Mouse (Mus musculus) E14TG2a.4 (cell line): ENCODE measurements around the gene Gli1.

Source experiments
- H3K27me3 ChIP-seq: 2 replicates; pipeline ENCODE4 v1.6.1; 2014; ENCODE audit warnings: low read length, control low read depth; ENCODE audit not compliant: insufficient read depth
- H3K36me3 ChIP-seq: 2 replicates; pipeline ENCODE4 v1.6.1; 2014; ENCODE audit warnings: low read length, control low read depth; ENCODE audit not compliant: insufficient read depth
- H3K4me1 ChIP-seq: replicated peaks from 2 replicates; pipeline ENCODE4 v1.6.1; 2014; ENCODE audit warnings: low read depth, low read length, control low read depth
- H3K4me3 ChIP-seq: replicated peaks from 2 replicates; pipeline ENCODE4 v1.5.1; 2014; ENCODE audit warnings: mild to moderate bottlenecking, low read length
- H3K9me3 ChIP-seq: 2 replicates; pipeline ENCODE4 v1.6.1; 2014; ENCODE audit warnings: low read length, control low read depth
- CTCF ChIP-seq: conservative IDR thresholded peaks from 2 replicates; pipeline ENCODE4 v1.5.1; 2014; ENCODE audit warnings: low read length
- NANOG ChIP-seq: IDR thresholded peaks from 2 replicates; pipeline ENCODE4 v1.6.1; 2014; ENCODE audit warnings: borderline replicate concordance, low read length, mixed read lengths
- POU5F1 ChIP-seq: IDR thresholded peaks from 2 replicates; pipeline ENCODE4 v1.6.1; 2014; ENCODE audit warnings: low read length, borderline replicate concordance

The Gli1 gene

GRCm38 (mm10) chr10:127369834-127370820 lies 28.4 kb upstream of the Gli1 start, which contains the start of gene Inhbc:
TSS of gene Inhbc (minus strand) at chr10:127370431.
- Histone ChIP-seq H3K4me3 (peak within 1 kb of the TSS; percentile 53), H3K27me3 (no peaks in the 10 kb centered on the region), H3K9me3 (peaks cover 6% of the 10 kb centered on the region; the same call in 1 of the 2 replicates), H3K36me3 (no peaks in the 10 kb centered on the region), H3K4me1 (peaks cover 61% of the 10 kb centered on the region)
- TF ChIP-seq POU5F1, result no peak
- no peak for TF ChIP-seq CTCF
- no peak for TF ChIP-seq NANOG

GRCm38 (mm10) chr10:127368273-127368672 lies 26.5 kb upstream of the Gli1 start:
- H3K36me3 ChIP-seq, result no peaks in the 10 kb centered on the region
- H3K9me3 ChIP-seq, result peaks cover 6% of the 10 kb centered on the region; the same call in 1 of the 2 replicates
- peak overlapping the region; percentile 43; the same call in 1 of the 2 replicates for H3K4me3 ChIP-seq
- peaks cover 63% of the 10 kb centered on the region for H3K4me1 ChIP-seq
- no peak for TF ChIP-seq NANOG
- TF ChIP-seq CTCF, result no peak
- TF ChIP-seq POU5F1, result no peak
- H3K27me3 ChIP-seq, result no peaks in the 10 kb centered on the region

GRCm38 (mm10) chr10:127367116-127367515 lies 25.3 kb upstream of the Gli1 start:
- Histone ChIP-seq H3K9me3 (peaks cover 6% of the 10 kb centered on the region; the same call in 1 of the 2 replicates), H3K4me1 (peaks cover 73% of the 10 kb centered on the region), H3K36me3 (no peaks in the 10 kb centered on the region), H3K4me3 (peak overlapping the region; percentile 37; the same call in 1 of the 2 replicates), H3K27me3 (no peaks in the 10 kb centered on the region)
- no peak for TF ChIP-seq CTCF

- TF ChIP-seq CTCF (no peak), POU5F1 (no peak)
- no peak overlapping the region for H3K4me3 ChIP-seq
- no peaks in the 10 kb centered on the region for H3K9me3 ChIP-seq
- H3K27me3 ChIP-seq, result peaks cover 7% of the 10 kb centered on the region; the same call in 1 of the 2 replicates
- H3K36me3 ChIP-seq, result no peaks in the 10 kb centered on the region
- peaks cover 18% of the 10 kb centered on the region for H3K4me1 ChIP-seq
Measured at GRCm38 (mm10) chr10:127360714-127361113, 18.9 kb upstream of the Gli1 start.

- no peaks in the 10 kb centered on the region for H3K9me3 ChIP-seq
- TF ChIP-seq CTCF (no peak), POU5F1 (no peak), NANOG (no peak)
- H3K27me3 ChIP-seq, result peaks cover 21% of the 10 kb centered on the region
- no peak overlapping the region for H3K4me3 ChIP-seq
- peaks cover 29% of the 10 kb centered on the region for H3K4me1 ChIP-seq
- no peaks in the 10 kb centered on the region for H3K36me3 ChIP-seq
Measured at GRCm38 (mm10) chr10:127355336-127355735, 13.6 kb upstream of the Gli1 start.

GRCm38 (mm10) chr10:127353909-127354895 lies 12.4 kb upstream of the Gli1 start, which contains the start of gene Inhbe:
TSS of gene Inhbe (minus strand) at chr10:127354411.
- TF ChIP-seq POU5F1, result no peak
- no peak; the same call in 1 of the 2 replicates for TF ChIP-seq CTCF
- no peak for TF ChIP-seq NANOG
- Histone ChIP-seq H3K36me3 (no peaks in the 10 kb centered on the region), H3K9me3 (no peaks in the 10 kb centered on the region), H3K27me3 (peaks cover 21% of the 10 kb centered on the region), H3K4me1 (peaks cover 39% of the 10 kb centered on the region), H3K4me3 (no peak within 1 kb of the TSS)

- H3K27me3 ChIP-seq, result peaks cover 21% of the 10 kb centered on the region
- no peak overlapping the region for H3K4me3 ChIP-seq
- TF ChIP-seq NANOG, result no peak
- no peak for TF ChIP-seq CTCF
- TF ChIP-seq POU5F1, result no peak
- H3K9me3 ChIP-seq, result no peaks in the 10 kb centered on the region
- no peaks in the 10 kb centered on the region for H3K36me3 ChIP-seq
- peaks cover 49% of the 10 kb centered on the region for H3K4me1 ChIP-seq
Measured at GRCm38 (mm10) chr10:127352766-127353165, 11.0 kb upstream of the Gli1 start.

DNA sequence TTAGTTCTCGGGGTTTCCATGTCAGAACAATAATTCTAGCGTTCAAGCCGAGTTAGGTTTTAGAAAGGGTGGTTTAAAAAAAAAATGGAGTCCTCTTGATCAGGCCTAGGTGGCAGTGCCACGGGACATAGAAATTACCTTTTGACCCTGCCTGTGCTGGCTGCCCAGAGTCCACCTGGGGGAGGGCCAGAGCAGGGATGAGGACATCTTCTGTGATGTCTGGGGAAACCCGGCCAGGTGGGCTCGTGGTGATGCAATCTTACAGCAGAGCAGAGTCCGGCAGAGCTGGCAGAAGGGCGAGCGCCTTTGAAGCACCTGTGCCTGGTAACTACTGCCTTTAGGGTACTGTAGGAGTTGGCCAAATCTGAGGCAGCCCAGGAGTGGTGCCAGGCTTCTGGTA lies 10.4 kb upstream of the Gli1 start:
- TF ChIP-seq CTCF (no peak), POU5F1 (no peak), NANOG (no peak)
- peak overlapping the region; percentile 37; the same call in 1 of the 2 replicates for H3K4me3 ChIP-seq
- H3K27me3 ChIP-seq, result peaks cover 21% of the 10 kb centered on the region
- H3K36me3 ChIP-seq, result no peaks in the 10 kb centered on the region
- H3K9me3 ChIP-seq, result no peaks in the 10 kb centered on the region
- H3K4me1 ChIP-seq, result peaks cover 49% of the 10 kb centered on the region
